Mouse (Mus musculus): ENCODE data around the gene Msrb3.

DNA sequence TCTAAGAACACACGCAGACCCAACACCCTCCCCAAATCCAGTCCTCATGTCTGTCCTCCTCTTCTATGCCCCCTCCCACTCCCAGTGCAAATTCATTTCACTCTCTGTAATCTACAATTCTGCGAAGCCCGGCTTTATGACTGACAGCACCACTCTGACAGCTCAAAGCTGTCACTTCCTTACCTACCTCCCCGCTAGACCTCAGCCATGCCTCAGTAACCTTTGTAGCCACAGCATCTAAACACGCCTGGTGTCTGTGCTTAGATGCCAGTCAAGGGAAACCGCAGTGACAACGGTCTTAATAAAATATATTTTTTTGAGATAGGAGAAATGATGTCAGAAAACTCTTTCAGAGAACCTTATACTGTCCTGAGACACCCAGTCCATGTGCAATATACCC lies 72.5 kb downstream of the Msrb3 start:
- no peak for TF ChIP-seq CTCF (IDR thresholded peaks at IDR 0.05)
- no peak for TF ChIP-seq EP300 (IDR thresholded peaks at IDR 0.05)

Data from lung, postnatal 0 days (tissue).